Mouse (Mus musculus) hindbrain, postnatal 0 days (tissue): ENCODE results near the gene Gtf3c1. TPM values are rescaled to one million over a fixed set of nuclear protein-coding genes. Genes with fewer than 3 reads are reported as not detected.
A peak's percentile ranks its signal among the peaks of the same experiment; 100 is the strongest.

Experiments used
- ATAC-seq: fragments of 200-750 bp; cut with Nextera tagmentation; 2 replicates; pipeline ENCODE4 v1.8.0; 2017; ENCODE audit warnings: mild to moderate bottlenecking, moderate TSS enrichment, moderate library complexity
- DNase-seq: peaks from one replicate; pipeline ENCODE4 v3.0.0-alpha.2; 2015; ENCODE audit warnings: low spot score
- H3K27ac ChIP-seq: fragments of 300-500 bp; sonication (generic); 2 replicates; pipeline ENCODE4 v1.5.1; 2014; ENCODE audit warnings: mild to moderate bottlenecking
- H3K27me3 ChIP-seq: fragments of 300-500 bp; sonication (generic); 2 replicates; pipeline ENCODE4 v1.6.1; 2014; ENCODE audit warnings: low read length, mixed read lengths; ENCODE audit not compliant: insufficient read depth
- H3K36me3 ChIP-seq: fragments of 300-500 bp; sonication (generic); 2 replicates; pipeline ENCODE4 v1.6.1; 2014; ENCODE audit warnings: low read length, mixed read lengths; ENCODE audit not compliant: insufficient read depth
- H3K4me1 ChIP-seq: fragments of 300-500 bp; sonication (generic); 2 replicates; pipeline ENCODE4 v1.6.1; 2014; ENCODE audit warnings: antibody characterized with exemption, low read length, mixed read lengths; ENCODE audit not compliant: insufficient read depth
- H3K4me2 ChIP-seq: fragments of 300-500 bp; sonication (generic); 2 replicates; pipeline ENCODE4 v1.6.1; 2014; ENCODE audit warnings: low read depth, mild to moderate bottlenecking, low read length, moderate library complexity, mixed read lengths
- H3K4me3 ChIP-seq: fragments of 300-500 bp; sonication (generic); 2 replicates; pipeline ENCODE4 v1.5.1; 2014; ENCODE audit warnings: low read length
- H3K9ac ChIP-seq: fragments of 300-500 bp; sonication (generic); replicated peaks from 2 replicates; pipeline ENCODE4 v1.6.1; 2014; ENCODE audit warnings: mild to moderate bottlenecking, low read length, moderate library complexity, mixed read lengths
- H3K9me3 ChIP-seq: fragments of 300-500 bp; sonication (generic); 2 replicates; pipeline ENCODE4 v1.6.1; 2016; ENCODE audit warnings: low read length, mixed read lengths
- CTCF ChIP-seq: IDR thresholded peaks from 2 replicates; pipeline ENCODE4 v1.5.1; 2016; ENCODE audit warnings: antibody characterized with exemption, control low read depth, low read depth
- WGBS: fragments of 180-500 bp; shearing (Covaris S2); extraction: QIAGEN DNeasy Blood & Tissue Kit; methylation state at CpG from one replicate; pipeline ENCODE4 v1.1.7; 2014; 5-methylcytosine and 5-hydroxymethylcytosine counted together
- polyA plus RNA-seq: library from polyadenylated mRNA; unstranded; fragments of >200 nt; fragmentation: Nextera tagmentation; extraction: Ambion mirVana; gene quantifications from 2 replicates; pipeline ENCODE4 v1.2.1, GENCODE M21; 2015
- total RNA-seq: library from RNA; depleted of rRNA; stranded (reverse); fragments of >200 nt; gene quantifications from 2 replicates; pipeline ENCODE4 v1.2.3, GENCODE M21; 2014

The Gtf3c1 gene
- total and polyA plus RNA-seq, 2 experiments from 2014 or later, result 17.7 to 78.2 TPM

DNA sequence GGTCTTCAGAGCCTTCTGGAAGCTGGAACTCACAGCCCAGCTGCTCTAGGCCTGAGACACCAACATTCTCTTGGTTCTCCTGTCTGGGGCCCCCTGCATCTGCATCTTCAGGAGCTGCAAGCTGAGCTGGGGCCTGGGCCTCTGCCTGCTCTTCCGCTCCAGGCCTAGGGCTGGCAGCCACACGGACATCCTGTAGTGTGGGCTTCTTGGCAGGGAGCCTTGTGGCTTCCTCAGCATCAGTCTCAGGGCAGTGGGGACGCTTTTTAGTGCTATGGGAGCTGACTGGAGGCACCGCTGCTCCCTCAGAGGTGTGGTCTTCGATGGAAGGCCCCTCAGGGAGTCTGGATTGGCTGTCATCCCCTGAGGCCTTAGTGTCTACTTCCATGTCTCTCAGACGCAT is 63.7 kb downstream of the Gtf3c1 start:
- Histone ChIP-seq H3K9me3 (no peaks in the 10 kb centered on the region), H3K4me3 (no peak overlapping the region), H3K27me3 (no peaks in the 10 kb centered on the region), H3K4me2 (no peak overlapping the region), H3K27ac (no peak overlapping the region), H3K9ac (no peak overlapping the region), H3K36me3 (peaks cover 91% of the 10 kb centered on the region), H3K4me1 (no peaks in the 10 kb centered on the region; the same call in 1 of the 2 replicates)
- TF ChIP-seq CTCF, result no peak
- no peak for DNase-seq
- 63% methylated on average over 6 of the region's 6 CpGs for WGBS
- no peak for ATAC-seq

DNA sequence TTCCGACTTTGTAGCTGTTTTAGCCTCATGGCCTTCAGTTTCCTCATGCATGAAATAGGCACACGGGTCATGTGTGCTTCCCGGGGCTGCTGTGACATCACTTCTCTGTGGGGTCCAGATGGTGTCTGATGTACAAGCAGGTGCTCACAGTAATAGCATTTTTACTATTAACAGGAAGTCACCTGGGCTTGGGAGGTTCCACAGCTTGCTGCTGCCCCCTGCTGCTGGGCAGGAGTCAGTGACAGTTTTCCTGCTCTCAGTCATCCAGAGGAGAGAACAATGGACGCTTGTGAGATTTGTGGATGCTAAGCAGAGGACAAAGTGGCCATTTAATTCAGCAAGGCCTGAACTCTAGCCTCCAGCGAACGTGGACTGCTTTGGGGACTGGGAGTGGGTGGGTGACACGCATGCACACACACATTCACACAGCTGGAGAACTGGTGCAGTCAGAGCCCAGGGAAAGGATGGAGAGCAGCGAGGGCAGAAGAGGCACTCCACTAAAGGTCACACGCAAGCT is 68.7 kb downstream of the Gtf3c1 start:
- no peaks in the 10 kb centered on the region; the same call in 1 of the 2 replicates for H3K4me1 ChIP-seq
- H3K4me3 ChIP-seq, result no peak overlapping the region
- peak; percentile 85 for DNase-seq
- 26% methylated on average over 9 of the region's 9 CpGs for WGBS
- peak overlapping the region; percentile 65 for H3K27ac ChIP-seq
- peak; percentile 79 for ATAC-seq
- H3K9me3 ChIP-seq, result no peaks in the 10 kb centered on the region
- no peaks in the 10 kb centered on the region for H3K27me3 ChIP-seq
- peak; percentile 92 for TF ChIP-seq CTCF
- H3K36me3 ChIP-seq, result peaks cover 45% of the 10 kb centered on the region
- no peak overlapping the region for H3K4me2 ChIP-seq
- H3K9ac ChIP-seq, result no peak overlapping the region

DNA sequence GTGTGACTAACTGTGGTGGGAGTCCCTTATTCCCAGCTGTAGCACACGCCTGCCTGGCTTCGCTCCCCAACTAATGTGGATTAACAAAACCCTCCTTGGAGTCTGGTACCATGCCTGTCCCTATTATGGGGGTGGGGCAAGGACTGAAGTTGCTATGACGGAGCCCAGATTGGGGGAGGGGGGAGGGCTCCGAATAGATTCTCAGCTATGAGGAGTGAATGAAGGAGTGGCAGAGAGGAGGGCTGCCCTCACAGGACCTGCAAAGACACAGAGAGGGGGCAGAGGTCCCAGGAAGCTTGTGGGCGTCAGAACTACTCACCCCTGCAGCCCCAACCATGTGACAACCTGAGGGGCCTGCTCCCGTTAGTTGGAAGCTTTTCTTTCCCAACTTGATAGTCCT is 69.2 kb downstream of the Gtf3c1 start:
- Histone ChIP-seq H3K36me3 (peaks cover 40% of the 10 kb centered on the region), H3K4me1 (no peaks in the 10 kb centered on the region; the same call in 1 of the 2 replicates), H3K27ac (peak overlapping the region; percentile 48; the same call in 1 of the 2 replicates), H3K4me2 (no peak overlapping the region), H3K27me3 (no peaks in the 10 kb centered on the region), H3K9me3 (no peaks in the 10 kb centered on the region), H3K9ac (no peak overlapping the region), H3K4me3 (no peak overlapping the region)
- DNase-seq, result no peak
- TF ChIP-seq CTCF, result no peak
- ATAC-seq, result 0 out of 2 replicates have a peak, but pooled peaks have one; percentile 8
- 66% methylated on average over 6 of the region's 6 CpGs for WGBS

DNA sequence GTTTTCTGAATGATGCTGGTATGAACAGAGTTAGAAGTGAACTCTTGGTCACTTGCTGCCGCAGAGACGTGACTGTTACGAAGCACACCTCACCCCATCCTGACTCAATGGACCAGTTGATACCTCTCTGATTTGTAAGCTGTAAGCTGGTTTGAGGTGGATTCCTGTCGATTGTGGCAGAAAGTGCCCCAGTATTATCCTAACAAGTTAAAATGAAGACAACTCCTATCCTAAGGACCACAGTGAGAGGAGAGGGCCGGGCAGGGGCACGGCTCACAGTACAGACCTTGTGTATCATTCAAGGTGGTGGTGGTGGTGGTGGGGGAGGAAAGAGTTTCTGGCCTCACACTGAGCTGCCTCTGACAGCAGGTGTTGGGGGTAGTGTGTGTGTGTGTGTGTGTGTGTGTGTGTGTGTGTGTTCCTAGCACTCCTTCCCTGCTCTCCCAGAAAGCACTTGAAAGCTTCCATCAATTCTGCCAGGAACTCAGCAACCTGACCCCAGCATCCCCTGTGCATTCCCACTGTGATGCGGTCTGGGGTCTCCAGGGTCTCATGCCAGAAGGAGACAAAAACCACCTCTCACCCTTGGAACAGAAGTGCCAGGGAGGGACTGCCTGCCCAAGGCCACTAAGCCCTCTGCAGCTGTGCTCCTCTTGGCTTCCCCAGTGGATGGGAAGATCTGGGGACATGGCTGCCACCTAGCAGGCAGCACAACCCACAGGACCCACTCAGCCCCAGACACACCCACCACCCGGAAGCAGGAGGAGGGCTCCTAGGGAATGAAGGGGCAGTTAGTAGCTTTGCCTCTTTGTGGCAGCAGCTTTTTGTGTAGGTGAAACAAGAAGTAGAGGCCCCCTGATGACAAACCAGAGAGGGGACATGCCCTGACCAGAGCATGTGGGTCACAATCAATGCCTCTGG is 70.1 kb downstream of the Gtf3c1 start:
- H3K27ac ChIP-seq, result no peak overlapping the region
- H3K4me1 ChIP-seq, result no peaks in the 10 kb centered on the region; the same call in 1 of the 2 replicates
- no peaks in the 10 kb centered on the region for H3K9me3 ChIP-seq
- H3K27me3 ChIP-seq, result no peaks in the 10 kb centered on the region
- no peak for ATAC-seq
- peaks cover 31% of the 10 kb centered on the region for H3K36me3 ChIP-seq
- TF ChIP-seq CTCF, result no peak
- no peak overlapping the region for H3K4me3 ChIP-seq
- 89% methylated on average over 8 of the region's 8 CpGs for WGBS
- no peak overlapping the region for H3K4me2 ChIP-seq
- no peak for DNase-seq
- H3K9ac ChIP-seq, result no peak overlapping the region

DNA sequence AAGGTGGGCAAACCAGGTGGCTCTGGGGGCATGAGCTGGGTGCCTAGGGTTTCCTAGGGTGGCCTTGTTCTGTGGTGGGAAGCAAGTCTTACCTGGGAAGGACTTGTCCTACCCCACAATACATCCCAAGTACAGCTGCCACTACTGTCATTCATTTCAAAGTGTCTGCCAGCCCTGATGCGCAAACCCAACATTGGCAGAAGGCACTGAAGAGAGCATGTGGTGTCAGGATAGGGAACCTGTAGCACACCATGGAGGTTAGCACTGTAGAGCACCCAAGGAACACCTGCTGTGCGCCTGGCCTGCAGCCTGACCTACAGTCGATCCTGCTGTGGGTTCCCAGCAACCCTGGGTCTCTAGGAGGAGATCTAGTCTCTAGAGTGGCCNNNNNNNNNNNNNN is 76.6 kb downstream of the Gtf3c1 start:
- H3K4me2 ChIP-seq, result no peak overlapping the region
- ATAC-seq (no peak), DNase-seq (no peak)
- TF ChIP-seq CTCF, result no peak
- H3K4me3 ChIP-seq, result no peak overlapping the region
- 87% methylated on average over 3 of the region's 3 CpGs for WGBS
- H3K9ac ChIP-seq, result no peak overlapping the region
- H3K27ac ChIP-seq, result no peak overlapping the region
- H3K27me3 ChIP-seq, result no peaks in the 10 kb centered on the region
- no peaks in the 10 kb centered on the region for H3K4me1 ChIP-seq
- H3K36me3 ChIP-seq, result no peaks in the 10 kb centered on the region
- H3K9me3 ChIP-seq, result 0 out of 2 replicates have a peak, but pooled peaks cover 4% of the 10 kb centered on the region

DNA sequence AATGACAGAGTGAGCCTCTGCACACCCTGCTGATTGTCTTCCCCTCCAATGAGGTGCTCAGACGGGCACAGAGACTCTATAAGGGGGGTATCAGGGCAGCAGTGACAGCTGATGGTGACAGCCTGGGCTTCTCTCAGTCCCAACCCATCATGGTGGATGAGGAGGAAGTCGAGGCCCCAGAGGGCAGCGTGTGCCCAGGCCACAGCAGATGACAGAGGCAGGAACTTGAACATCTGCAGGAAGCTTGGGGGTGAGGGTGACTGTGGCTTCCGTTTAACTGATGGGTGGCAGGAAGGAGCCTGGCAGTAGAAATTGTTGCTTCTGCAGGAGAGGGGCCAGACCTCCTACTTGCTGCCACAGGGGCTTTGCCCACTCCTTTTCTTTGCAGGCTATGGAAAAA is 77.3 kb downstream of the Gtf3c1 start:
- H3K9me3 ChIP-seq, result 0 out of 2 replicates have a peak, but pooled peaks cover 4% of the 10 kb centered on the region
- no peaks in the 10 kb centered on the region for H3K36me3 ChIP-seq
- no peak overlapping the region for H3K4me2 ChIP-seq
- no peak for DNase-seq
- no peaks in the 10 kb centered on the region for H3K4me1 ChIP-seq
- no peak for TF ChIP-seq CTCF
- WGBS, result 57% methylated on average over 4 of the region's 4 CpGs
- no peak overlapping the region for H3K27ac ChIP-seq
- no peak for ATAC-seq
- H3K4me3 ChIP-seq, result no peak overlapping the region
- H3K27me3 ChIP-seq, result no peaks in the 10 kb centered on the region
- H3K9ac ChIP-seq, result no peak overlapping the region

DNA sequence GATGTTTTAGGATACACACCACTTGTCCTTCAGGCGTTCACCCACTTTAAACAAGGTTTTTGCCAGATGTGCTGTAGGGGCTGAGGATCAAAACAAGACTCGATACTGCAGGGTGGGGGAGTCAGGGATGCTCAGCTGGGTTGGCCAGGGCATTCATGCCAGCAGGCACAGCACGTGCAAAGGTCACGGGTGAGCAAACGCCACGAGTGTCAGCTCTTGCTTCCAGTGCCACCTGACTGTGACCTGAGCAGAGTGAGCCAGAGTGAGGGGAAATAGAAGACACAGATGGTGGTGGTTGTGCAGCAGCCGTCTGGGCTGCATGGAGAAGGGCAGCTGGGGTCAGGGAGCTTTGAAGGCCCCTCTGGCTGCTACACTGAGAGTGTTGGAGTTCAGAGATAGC is 81.8 kb downstream of the Gtf3c1 start:
- ATAC-seq (no peak), DNase-seq (no peak)
- Histone ChIP-seq H3K27me3 (no peaks in the 10 kb centered on the region), H3K4me2 (no peak overlapping the region), H3K4me3 (no peak overlapping the region), H3K4me1 (no peaks in the 10 kb centered on the region), H3K9ac (no peak overlapping the region), H3K27ac (no peak overlapping the region), H3K36me3 (no peaks in the 10 kb centered on the region), H3K9me3 (0 out of 2 replicates have a peak, but pooled peaks cover 4% of the 10 kb centered on the region)
- WGBS, result 54% methylated on average over 7 of the region's 7 CpGs
- no peak for TF ChIP-seq CTCF
